Mouse (Mus musculus): ENCODE measurements around the gene Gipr. TPM values are rescaled to one million over a fixed set of nuclear protein-coding genes. Genes with fewer than 3 reads are reported as not detected.

Gipr gene
- polyA plus RNA-seq, 1 experiment from 2014 or later = 1.0 TPM

DNA sequence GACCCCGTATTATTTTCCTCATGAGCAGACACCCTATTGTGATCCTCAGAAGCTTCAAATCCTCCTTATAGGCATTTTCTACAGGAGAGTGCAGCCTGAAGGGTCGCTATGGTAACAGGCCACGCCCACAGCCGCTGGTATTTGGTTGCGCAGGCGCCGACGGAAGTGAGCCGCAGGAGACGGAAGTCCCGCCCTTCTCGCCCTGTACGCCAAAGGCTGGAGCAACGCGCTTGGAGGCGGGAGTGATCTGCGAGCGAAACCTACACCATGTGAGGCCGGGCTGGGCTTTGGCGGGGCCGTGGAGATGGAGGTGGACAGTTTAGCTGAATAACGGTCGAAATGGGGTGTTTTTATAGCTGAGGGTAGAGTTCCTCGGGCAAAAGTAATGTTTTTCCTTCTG, 16.3 kb downstream of the Gipr start, which contains the start of gene Snrpd2:
Gene Snrpd2, plus strand, starts transcription at position 97 of the 400 bp plus-strand sequence.
- peak within 1 kb of the TSS; percentile 79 for H3K27ac ChIP-seq (ENCODE audit: low read length)
- 0 out of 2 replicates have a peak, but pooled peaks cover 14% of the 10 kb centered on the region for H3K36me3 ChIP-seq (ENCODE audit: insufficient read depth, low read length)
- peak; percentile 98 for DNase-seq (ENCODE audit: low spot score)
- peaks cover 8% of the 10 kb centered on the region for H3K4me1 ChIP-seq (ENCODE audit: insufficient read depth, low read depth, low read length)
- 0% methylated on average over 24 of the region's 24 CpGs for WGBS
- H3K4me3 ChIP-seq (ENCODE audit: low read depth, low read length) = peak within 1 kb of the TSS; percentile 46
- peak within 1 kb of the TSS; percentile 35 for H3K9ac ChIP-seq (replicated peaks; ENCODE audit: low read depth)
- peak within 1 kb of the TSS; percentile 62 for H3K4me2 ChIP-seq (replicated peaks; ENCODE audit: low read depth, low read length)
- no peaks in the 10 kb centered on the region for H3K27me3 ChIP-seq (replicated peaks; ENCODE audit: insufficient read depth, low read length)
- 0 out of 2 replicates have a peak, but pooled peaks have one; percentile 6 for TF ChIP-seq EP300 (IDR thresholded peaks at IDR 0.05)
- TF ChIP-seq CTCF (IDR thresholded peaks at IDR 0.05) = no peak
- ATAC-seq = peak; percentile 93
- H3K9me3 ChIP-seq (ENCODE audit: low read length) = no peaks in the 10 kb centered on the region

DNA sequence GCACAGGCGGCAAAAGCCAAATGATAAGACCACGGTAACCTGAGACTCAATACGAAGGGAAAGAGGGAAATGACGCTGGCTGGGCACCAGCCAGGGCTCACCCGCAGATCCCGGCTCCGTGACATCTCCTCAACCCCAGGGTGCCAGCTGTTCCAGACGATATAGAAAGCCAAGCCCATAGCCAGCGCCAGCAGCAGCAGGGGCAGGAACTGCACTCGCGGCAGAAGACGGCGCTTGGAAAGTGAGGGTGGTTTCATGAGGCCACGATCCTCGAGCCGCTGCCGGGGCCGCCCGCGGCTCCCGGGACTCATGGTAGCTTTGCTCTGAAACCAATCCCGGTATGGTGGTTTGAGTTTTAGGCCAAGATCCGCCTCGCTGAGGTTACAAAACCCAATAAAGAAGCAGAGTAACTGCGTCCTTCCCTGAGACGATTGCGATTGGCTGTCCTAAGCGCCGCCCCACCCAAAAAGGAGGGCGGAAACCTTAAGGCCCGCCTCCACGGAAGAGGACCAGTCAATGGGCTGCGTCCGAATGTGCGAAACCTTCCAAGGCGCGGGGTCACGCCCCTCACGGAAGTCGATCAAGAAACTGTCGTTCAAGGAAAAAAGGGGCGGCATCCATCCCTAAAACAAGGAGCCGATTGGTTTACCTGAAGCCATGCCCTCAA, 16.9 kb downstream of the Gipr start, which contains the start of gene Qpctl:
Gene Qpctl, minus strand, starts transcription at position 417 of the 667 bp plus-strand sequence.
- DNase-seq (ENCODE audit: low spot score) (peak; percentile 100), ATAC-seq (peak; percentile 98)
- TF ChIP-seq CTCF (IDR thresholded peaks at IDR 0.05) (no peak; the same call in 1 of the 2 replicates), EP300 (IDR thresholded peaks at IDR 0.05) (0 out of 2 replicates have a peak, but pooled peaks have one; percentile 8)
- H3K9me3 ChIP-seq (ENCODE audit: low read length) = no peaks in the 10 kb centered on the region
- H3K4me2 ChIP-seq (replicated peaks; ENCODE audit: low read depth, low read length) = peak within 1 kb of the TSS; percentile 62
- H3K4me3 ChIP-seq (ENCODE audit: low read depth, low read length) = peak within 1 kb of the TSS; percentile 46
- peak within 1 kb of the TSS; percentile 35 for H3K9ac ChIP-seq (replicated peaks; ENCODE audit: low read depth)
- 0 out of 2 replicates have a peak, but pooled peaks cover 13% of the 10 kb centered on the region for H3K36me3 ChIP-seq (ENCODE audit: insufficient read depth, low read length)
- WGBS = under 1% methylated on average over 43 of the region's 43 CpGs
- H3K27me3 ChIP-seq (replicated peaks; ENCODE audit: insufficient read depth, low read length) = no peaks in the 10 kb centered on the region
- peak within 1 kb of the TSS; percentile 79 for H3K27ac ChIP-seq (ENCODE audit: low read length)
- H3K4me1 ChIP-seq (ENCODE audit: insufficient read depth, low read depth, low read length) = peaks cover 8% of the 10 kb centered on the region

DNA sequence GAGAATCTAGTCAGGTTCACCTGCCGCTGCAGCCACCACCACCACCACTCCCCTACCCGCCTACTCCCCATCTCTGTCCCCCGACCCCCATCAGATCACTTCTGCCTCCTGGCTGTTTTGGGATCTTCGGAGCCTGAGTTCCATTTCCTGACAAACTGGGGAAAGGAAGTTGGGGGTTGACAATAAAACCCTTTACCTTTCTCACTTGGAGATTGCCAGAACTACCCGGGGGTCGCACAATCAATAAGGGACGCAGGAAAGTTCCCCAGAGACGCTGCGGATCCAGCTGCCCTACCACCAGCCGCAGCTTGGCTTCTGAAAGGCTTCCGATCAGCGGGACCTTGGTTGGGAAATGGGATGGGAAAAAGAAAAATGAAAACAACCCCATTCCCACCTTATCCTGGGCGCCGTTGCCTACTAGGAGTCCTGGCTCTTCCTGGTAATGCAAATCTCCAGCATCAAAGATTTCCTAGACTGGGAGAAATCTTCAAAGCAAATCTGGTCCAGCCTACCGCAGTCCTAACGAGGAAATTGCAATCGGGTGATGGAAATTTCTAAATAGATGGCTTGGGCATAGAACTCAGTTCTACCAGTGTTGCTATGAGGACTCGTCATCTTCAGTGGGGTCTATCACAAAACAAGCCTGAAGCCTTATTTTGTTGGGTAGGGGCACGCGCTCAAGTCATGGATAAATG, 17.6 kb downstream of the Gipr start:
- WGBS = 9% methylated on average over 20 of the region's 20 CpGs
- Histone ChIP-seq H3K4me1 (ENCODE audit: insufficient read depth, low read depth, low read length) (peaks cover 8% of the 10 kb centered on the region), H3K4me2 (replicated peaks; ENCODE audit: low read depth, low read length) (peak overlapping the region; percentile 56), H3K36me3 (ENCODE audit: insufficient read depth, low read length) (0 out of 2 replicates have a peak, but pooled peaks cover 6% of the 10 kb centered on the region), H3K4me3 (ENCODE audit: low read depth, low read length) (peak overlapping the region; percentile 46), H3K27ac (ENCODE audit: low read length) (peak overlapping the region; percentile 79), H3K9me3 (ENCODE audit: low read length) (no peaks in the 10 kb centered on the region), H3K9ac (replicated peaks; ENCODE audit: low read depth) (peak overlapping the region; percentile 35), H3K27me3 (replicated peaks; ENCODE audit: insufficient read depth, low read length) (no peaks in the 10 kb centered on the region)
- DNase-seq (ENCODE audit: low spot score) (no peak), ATAC-seq (no peak)
- TF ChIP-seq CTCF (IDR thresholded peaks at IDR 0.05) (no peak), EP300 (IDR thresholded peaks at IDR 0.05) (no peak)

DNA sequence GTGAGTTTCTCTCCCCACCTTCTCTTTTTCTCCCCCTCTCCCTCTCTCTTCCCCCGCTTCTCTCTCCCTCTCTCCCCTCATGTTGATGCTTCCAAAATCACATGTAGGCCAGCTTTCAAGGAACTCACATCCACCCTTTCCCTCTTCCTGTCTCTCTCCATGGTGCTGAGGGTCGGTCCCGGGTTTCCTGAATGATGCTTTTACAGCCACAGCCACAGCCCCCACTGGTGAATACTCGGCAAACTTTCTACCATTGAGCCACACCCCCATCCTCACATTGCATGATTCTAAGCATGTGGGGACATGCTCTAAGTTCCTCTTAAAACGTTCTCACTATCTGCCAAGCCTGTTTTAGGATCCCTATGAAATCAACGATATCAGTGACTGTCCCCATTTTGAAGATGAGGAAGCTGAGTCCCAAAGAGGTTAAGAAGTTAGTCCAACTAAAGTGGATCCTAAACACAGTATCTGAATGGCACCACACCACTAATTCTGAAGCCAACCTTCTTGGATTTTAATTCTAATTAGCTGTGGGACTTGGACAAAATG, 18.4 kb downstream of the Gipr start:
- Histone ChIP-seq H3K9me3 (ENCODE audit: low read length) (no peaks in the 10 kb centered on the region), H3K9ac (replicated peaks; ENCODE audit: low read depth) (no peak overlapping the region), H3K4me2 (replicated peaks; ENCODE audit: low read depth, low read length) (no peak overlapping the region), H3K36me3 (ENCODE audit: insufficient read depth, low read length) (no peaks in the 10 kb centered on the region), H3K4me3 (ENCODE audit: low read depth, low read length) (no peak overlapping the region), H3K4me1 (ENCODE audit: insufficient read depth, low read depth, low read length) (peaks cover 8% of the 10 kb centered on the region), H3K27ac (ENCODE audit: low read length) (no peak overlapping the region), H3K27me3 (replicated peaks; ENCODE audit: insufficient read depth, low read length) (no peaks in the 10 kb centered on the region)
- 41% methylated on average over 6 of the region's 6 CpGs for WGBS
- DNase-seq (ENCODE audit: low spot score) (no peak), ATAC-seq (no peak)
- TF ChIP-seq CTCF (IDR thresholded peaks at IDR 0.05) = no peak
- TF ChIP-seq EP300 (IDR thresholded peaks at IDR 0.05) = no peak

DNA sequence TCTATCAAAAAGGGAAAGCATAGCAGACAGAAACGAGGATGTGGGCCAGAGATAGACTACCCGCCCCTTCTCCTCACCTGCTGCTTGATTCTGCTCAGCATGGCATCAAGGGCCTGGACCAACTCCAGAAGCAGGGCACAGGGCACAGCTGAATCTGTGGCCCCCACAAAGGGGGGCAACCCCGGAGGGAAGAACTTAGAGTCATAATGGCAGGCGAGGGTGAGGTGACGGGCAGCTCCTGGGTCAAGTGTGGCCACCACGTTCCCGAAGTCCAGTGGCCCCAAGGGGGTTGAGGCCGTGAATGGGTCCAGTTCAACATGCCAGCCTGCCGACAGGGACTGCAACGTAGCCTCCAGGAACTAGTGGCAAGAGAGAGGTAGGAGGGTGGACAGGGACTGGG, 19.1 kb downstream of the Gipr start:
- Histone ChIP-seq H3K27me3 (replicated peaks; ENCODE audit: insufficient read depth, low read length) (no peaks in the 10 kb centered on the region), H3K4me2 (replicated peaks; ENCODE audit: low read depth, low read length) (no peak overlapping the region), H3K27ac (ENCODE audit: low read length) (no peak overlapping the region), H3K9ac (replicated peaks; ENCODE audit: low read depth) (no peak overlapping the region), H3K9me3 (ENCODE audit: low read length) (no peaks in the 10 kb centered on the region), H3K36me3 (ENCODE audit: insufficient read depth, low read length) (no peaks in the 10 kb centered on the region), H3K4me3 (ENCODE audit: low read depth, low read length) (no peak overlapping the region), H3K4me1 (ENCODE audit: insufficient read depth, low read depth, low read length) (peaks cover 8% of the 10 kb centered on the region)
- DNase-seq (ENCODE audit: low spot score) = no peak
- no peak for ATAC-seq
- TF ChIP-seq CTCF (IDR thresholded peaks at IDR 0.05) (no peak), EP300 (IDR thresholded peaks at IDR 0.05) (no peak)
- 90% methylated on average over 10 of the region's 10 CpGs for WGBS

DNA sequence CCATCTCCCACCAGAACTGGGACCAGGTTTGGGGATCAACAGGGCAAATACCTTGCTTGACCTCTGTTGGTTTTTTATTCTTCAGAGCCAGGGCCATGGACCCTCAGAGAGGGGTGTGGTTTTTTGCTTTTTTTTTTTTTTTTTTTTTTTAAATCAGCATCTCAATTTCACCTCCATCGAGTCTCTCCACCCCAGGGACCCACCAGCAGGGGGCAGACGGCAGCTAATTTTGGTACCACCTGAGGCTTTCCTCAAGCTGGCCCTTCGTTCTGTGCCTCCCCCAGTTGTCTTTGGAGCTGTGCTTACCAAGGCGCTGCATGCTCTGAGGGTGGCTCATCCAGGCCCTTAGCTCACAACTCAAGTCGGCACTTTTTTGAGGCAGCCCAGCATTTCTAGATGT, 28.5 kb downstream of the Gipr start:
- no peak overlapping the region for H3K4me2 ChIP-seq (replicated peaks; ENCODE audit: low read depth, low read length)
- H3K36me3 ChIP-seq (ENCODE audit: insufficient read depth, low read length) = peaks cover 13% of the 10 kb centered on the region; the same call in 1 of the 2 replicates
- no peak for ATAC-seq
- peak; percentile 61 for TF ChIP-seq CTCF (IDR thresholded peaks at IDR 0.05)
- no peak for TF ChIP-seq EP300 (IDR thresholded peaks at IDR 0.05)
- no peak overlapping the region for H3K27ac ChIP-seq (ENCODE audit: low read length)
- H3K4me3 ChIP-seq (ENCODE audit: low read depth, low read length) = no peak overlapping the region
- no peaks in the 10 kb centered on the region for H3K4me1 ChIP-seq (ENCODE audit: insufficient read depth, low read depth, low read length)
- 56% methylated on average over 5 of the region's 5 CpGs for WGBS
- no peaks in the 10 kb centered on the region for H3K27me3 ChIP-seq (replicated peaks; ENCODE audit: insufficient read depth, low read length)
- peak; percentile 37 for DNase-seq (ENCODE audit: low spot score)
- H3K9me3 ChIP-seq (ENCODE audit: low read length) = no peaks in the 10 kb centered on the region
- no peak overlapping the region for H3K9ac ChIP-seq (replicated peaks; ENCODE audit: low read depth)

All from lung, postnatal 0 days (tissue).